Mouse (Mus musculus) v-Abl transformed pro-B cells (cell line): ENCODE measurements around the gene Anpep.

Experiments
- in situ Hi-C, 2 experiments: fragments of 400-800 bp; cut with MboI; formaldehyde crosslinking; loops; one replicate each; pipeline ENCODE4 v1.15.1; 2025; ENCODE audit not compliant: unreplicated experiment in 2 of 2

Anpep gene

DNA sequence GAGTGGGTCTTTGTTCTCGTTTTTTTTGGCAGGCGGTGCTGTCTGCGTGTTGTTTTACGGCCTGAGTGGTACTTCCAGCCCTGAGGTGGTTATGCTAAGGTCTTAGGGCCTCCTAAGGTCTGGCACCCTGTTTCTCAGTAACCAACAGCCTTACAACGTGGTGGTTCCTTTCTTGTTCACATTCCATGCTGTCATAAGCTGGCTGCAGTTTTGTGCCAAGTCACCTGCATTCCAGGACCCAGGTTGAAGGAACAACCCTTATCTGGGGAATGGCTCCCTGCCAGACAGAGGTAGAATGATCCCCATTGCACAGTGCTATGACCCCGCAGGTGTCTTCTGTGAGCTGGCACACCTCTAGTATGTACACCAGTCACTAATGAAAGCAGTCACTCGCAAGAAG is 7.6 kb upstream of the Anpep start:
- in situ Hi-C loops, result no loop called here

DNA sequence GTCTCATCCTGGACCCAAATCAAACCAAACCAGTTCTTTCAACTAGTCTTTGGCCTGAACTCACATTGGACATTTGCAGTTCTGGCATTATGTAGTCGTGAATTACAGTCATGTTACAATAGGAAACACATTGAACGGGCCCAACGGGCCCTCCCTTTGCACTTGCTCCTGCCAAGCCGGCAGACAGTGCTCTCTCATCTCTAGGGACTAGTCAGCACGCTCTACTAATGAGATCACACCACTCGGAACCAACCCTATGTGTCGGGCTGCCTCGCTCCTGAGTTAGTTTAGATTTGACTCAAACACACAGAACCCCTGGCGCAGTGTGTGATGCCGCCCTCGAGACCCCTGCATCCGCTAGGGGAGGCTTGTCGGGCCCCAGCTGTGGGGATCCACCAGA is 7.0 kb upstream of the Anpep start:
- in situ Hi-C loops, result no loop called here

DNA sequence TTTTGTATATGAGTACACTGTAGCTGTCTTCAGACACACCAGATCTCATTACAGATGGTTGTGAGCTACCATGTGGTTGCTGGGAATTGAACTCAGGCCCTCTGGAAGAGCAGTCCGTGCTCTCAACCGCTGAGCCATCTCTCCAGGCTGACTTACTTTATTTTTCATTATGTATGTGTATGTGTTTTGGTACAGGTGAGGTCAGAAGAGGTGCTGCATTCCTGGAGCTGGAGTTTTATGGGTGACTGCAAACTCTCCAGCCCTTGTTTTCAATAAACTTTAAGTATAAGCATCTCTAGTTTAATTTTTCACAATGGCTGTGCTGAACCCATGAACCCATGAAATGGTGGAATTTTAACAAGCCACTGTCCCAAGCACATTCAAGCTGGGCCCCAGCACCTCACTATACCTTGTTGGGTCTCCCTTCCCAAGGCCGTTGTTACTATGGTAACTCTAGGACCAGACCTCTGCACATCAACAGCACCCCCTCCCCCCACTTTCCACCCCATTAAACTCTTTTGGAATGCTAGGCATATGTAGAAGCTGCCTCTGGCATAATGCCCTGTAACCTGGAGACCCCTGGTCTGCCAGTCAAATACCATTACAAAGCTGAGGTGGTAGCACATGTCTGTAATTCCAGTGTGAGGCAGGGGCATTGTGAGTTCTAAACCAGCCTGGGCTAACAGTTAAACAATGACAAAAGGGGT is 5.6 kb upstream of the Anpep start:
- in situ Hi-C loops, result no loop called here

DNA sequence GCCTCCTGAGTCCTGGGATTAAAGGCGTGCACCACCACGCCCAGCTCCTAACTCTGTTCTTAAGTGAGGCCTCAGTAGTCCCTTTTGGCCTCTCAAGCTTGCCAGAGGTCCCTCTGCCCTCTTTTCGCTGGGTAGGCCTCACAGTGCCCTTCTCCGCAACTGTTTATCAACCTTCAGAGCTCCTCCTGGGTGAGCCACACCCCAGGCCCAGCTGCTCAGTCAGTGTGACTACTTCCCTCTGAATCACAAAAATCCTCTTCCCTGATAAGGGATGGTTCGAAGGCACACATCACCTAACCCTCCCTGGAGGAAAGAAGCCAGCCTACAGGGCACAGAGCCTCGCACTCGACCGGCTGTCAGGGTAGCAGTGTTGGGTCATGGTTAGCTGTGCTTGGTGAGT is 935 bp upstream of the Anpep start:
- in situ Hi-C loops, result no loop called here

DNA sequence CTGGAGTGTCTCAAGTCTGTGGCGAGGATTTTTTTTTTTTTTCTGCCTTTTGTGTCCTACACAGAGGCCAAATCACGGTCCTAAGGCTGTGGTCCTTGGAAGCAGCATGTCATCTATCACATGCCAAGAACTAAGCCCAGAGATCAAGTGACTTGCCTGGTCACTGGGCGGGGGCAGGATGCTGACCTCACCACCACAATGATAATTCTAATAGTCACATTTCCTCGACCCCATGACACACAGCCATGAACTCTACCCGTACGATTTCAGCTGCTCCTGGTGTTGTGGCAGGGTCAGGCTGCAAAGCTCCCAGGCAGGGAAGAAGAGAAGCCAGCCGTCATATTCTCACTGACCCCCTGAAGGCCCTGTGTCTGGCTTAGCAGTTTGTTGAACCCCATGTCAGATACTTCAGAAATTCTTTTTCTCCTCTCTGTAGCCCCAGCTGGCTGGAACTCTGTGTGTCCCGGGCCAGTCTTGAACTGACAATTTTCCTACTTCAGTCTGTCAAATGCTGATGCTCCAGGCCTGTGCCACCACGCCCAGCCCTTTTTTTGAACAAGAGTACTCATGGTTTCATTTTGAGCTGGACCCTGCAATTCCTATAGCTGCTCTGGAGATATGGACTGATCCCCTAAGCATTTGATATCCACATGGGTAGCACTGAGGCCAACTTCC is 1.8 kb downstream of the Anpep start:
- in situ Hi-C loops, result no loop called here

DNA sequence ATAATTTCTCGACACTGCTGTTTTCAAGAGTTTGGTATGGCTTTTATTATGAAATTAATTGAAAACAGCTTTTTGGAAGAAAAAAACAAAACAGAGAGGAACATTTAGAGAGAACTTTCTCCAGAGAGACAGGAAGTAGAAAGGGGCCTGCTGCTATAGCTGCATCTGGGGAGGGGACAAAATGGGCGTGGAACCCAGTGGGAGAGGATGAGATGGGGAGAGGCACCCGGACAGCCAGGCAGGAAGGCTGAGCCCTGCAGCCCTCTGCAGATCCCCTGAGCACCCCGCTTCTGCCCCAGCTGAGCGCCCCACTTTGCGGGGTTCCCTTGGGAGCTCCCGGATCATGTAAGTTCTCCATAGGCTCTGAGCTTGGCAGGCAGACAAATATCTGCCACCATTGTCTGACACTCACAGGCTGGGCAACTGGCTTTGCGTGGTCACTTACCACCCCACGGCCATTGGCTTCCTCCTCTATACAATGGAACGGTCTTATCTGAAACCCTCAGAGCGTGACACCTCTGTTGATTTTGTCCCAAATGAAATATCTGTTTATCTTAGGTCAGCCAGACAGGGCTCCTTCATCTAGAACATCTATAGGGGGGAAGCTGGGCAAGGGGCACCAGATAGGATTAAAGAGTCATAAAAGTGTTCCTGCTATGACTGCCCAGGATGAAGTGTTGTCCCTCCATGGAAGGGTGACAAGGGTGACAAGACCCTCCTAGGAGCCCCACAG is 2.5 kb downstream of the Anpep start:
- in situ Hi-C loops, result no loop called here

DNA sequence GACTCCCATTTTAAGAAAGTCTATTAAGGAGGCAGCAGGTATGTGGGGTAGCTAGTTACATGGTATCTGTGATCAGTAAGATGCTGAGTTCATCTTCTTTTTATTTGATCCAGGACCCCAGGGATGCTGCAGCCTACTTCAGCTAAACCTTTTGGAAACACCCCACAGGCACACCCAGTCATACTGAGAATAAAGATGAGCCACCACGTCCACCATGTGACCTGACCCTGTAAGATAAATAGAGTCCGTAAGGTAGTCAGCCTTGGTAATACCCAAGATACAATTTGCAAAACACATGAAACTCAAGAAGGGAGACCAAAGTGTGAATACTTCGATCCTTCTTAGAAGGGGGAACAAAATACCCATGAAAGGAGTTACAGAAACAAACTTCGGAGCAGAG is 4.6 kb downstream of the Anpep start:
- in situ Hi-C loops, result no loop called here

DNA sequence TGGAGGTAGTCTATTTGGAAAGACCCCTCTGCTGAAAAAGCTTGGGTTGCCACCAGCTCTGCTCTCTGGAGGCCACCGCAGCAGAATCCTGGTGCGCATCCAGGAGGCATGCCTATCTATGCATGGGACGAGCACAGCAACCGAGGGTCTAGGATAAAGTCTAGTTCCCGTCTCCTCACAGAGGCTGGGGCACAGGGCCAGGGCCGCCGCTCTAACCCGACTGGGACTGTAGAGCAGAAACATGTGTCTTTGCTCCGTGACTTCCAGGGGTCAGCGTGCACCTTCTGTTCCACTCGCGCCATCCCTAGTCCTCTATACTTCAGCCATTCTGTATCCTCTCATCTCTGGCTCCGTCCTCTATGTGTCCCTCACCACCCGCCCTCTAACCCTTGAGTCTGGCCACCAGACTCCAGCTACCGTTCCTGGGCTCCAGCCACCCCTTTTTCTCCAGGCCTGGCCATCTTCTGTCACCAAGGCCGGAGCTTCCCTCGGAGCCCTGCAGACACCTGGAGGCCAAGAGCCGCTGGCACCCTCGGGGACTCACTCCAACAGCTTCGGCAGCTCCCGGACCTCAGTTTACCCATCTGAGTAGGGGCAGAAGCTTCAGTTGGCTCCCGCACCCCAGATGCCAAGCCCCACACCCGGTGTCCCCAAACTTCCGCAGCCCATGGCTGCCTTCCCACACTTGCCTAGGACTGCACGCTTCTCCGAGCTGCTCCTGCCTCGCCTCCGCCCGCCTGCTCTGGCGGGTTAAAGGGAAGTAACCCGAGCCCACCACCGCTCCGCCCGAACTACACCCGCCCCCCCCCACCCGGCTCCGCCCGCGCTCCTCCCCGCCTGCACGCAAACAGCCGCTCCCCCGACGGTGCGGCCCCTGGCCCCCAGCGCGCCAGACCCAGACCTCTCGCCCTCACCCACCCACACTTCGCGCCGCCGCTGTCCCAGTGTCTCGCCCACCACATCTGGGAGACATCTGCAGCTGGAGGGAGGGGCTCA is 13.1 kb downstream of the Anpep start:
- in situ Hi-C loops, result loop anchor here in 1 of 2 experiments (25.0 kb wide), 1 partner anchor 1265 kb away; the partner anchor contains the start of gene Slc28a1

DNA sequence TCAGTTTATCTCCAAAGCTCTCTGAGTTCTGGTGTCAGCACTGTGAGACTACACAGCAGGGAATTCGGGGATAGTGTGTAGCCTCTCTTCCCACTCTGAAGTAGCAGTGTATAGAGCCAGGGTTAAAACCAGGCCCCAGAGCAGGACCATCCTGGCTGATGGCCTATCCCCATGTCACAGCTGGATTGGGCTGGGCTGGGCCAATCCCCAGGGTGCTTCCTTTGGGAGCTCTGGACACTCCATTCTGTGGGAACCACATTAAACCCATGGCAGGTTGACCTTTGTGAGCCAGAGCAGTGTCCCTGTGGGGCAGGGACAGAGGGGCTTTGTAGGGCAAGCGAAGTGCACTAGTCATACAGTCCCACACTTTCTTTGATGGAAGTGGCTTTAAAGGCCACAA is 14.5 kb downstream of the Anpep start:
- in situ Hi-C loops, result loop anchor here in 1 of 2 experiments (25.0 kb wide), 1 partner anchor 1266 kb away; the partner anchor contains the start of gene Slc28a1

DNA sequence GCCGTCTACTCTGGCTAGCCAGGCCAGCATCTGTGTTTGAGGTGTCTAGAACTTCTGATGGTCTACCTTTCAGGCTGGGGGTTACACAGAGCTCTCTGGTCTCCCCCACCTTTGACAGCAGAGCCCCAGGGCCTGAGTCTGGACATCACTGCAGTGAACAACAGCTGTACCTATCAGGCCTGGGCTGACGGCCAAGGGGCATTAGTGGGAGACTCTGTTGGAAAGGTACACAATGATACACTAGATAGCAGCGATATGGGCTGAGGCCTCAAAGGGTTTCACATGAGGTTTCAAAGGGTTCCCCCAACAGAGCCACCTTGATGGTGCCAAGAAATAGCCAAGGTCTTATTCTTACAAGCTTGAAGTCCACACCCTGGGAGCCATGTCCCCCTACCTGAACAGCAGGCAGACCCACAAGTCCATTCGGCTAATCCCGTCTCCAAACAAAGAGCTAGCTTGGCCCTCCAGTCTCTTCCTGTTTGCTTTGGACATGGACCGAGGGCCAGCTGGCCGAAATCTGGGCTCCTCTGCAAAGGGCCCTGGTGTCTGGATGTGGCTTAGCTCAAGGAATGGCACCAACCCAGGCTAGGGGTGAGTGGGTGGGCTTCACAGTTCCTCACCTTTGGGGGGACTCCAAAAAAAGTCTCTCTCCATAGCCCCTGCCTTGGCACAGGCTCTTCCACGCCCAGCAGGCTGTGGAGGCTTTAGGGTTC is 16.6 kb downstream of the Anpep start:
- in situ Hi-C loops, result loop anchor here in 1 of 2 experiments (25.0 kb wide), 1 partner anchor 1268 kb away; the partner anchor contains the start of gene Slc28a1

DNA sequence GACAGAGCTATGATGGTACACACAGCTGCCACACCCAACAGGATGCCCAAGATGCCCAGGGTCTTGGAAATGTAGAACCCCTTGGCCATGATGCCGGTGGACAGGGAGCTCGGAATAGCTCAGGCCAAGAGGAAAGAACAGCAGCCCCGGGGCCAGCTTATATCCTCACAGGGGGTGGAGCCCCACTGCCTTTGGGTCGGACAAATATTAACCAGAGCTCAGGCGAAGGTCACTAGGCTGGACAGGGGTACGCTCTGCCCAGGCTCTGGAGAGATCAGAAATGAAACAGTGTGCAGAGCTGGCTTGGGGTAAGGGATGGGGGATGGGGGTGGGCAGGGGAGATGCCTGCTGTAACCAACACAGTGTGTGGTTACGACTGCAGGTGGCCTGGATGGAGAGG is 18.7 kb downstream of the Anpep start:
- in situ Hi-C loops, result loop anchor here in 1 of 2 experiments (25.0 kb wide), 1 partner anchor 1270 kb away; the partner anchor contains the start of gene Slc28a1

DNA sequence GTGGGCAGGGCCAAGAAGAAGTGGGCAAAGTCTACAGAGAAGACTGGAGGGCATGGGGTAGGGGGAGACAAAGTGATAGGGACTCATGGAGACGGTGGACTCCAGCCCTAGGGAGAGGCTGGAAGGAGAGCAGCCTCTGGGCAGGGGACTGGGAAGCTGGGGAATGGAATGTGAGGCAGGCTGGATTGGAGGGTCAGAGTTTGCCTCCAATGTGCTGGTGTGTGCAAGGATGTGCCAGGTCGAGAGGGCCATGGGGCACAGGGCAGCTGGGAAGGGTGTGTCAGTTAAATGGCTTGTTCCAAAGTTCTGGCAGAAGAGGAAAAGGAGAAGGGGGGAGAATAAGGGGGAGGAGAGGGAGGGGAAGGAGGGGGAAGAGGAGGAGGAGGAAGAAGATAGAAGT is 23.6 kb downstream of the Anpep start:
- in situ Hi-C loops, result loop anchor here in 1 of 2 experiments (25.0 kb wide), 1 partner anchor 1275 kb away; the partner anchor contains the start of gene Slc28a1

DNA sequence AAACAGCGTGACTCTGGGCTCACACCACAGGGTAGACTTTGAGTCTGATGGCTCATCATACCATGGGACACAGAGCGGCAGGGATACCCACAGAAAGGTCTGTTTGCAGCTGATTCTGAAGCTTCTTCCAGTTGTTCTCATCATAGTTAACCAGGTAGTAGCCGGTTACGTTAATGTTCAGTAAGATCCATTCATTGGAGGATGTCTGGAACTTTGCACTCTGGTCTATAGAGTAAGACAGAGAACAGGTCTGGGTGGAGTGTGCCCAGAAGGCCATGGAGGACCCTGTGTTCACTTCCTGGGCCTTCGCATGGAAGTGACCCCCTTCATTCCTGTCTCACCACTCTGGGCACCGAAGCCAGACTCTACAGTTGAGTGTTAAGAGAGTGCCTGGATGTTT is 25.7 kb downstream of the Anpep start:
- in situ Hi-C loops, result loop anchor here in 1 of 2 experiments (25.0 kb wide), 1 partner anchor 1277 kb away; the partner anchor contains the start of gene Slc28a1

DNA sequence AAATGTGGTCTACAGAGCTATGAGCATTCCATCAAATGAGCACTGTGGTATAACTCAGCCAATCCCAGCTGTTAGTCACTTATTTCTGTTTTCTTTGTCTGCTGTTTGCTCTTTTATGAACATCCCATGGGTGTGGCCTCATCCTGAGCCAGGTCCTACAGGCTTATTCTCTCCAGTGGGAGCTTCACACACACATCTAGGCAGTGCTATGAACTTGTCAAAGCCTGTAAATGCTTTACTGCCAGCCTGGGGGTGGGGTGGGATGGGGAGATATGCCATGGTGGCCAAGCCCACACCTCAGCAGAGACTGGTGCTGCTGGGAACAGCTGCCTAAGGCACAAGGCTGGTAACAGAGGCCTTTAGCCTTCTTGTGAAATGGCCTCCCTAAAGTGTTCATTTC is 27.9 kb downstream of the Anpep start:
- in situ Hi-C loops, result loop anchor here in 1 of 2 experiments (25.0 kb wide), 1 partner anchor 1279 kb away; the partner anchor contains the start of gene Slc28a1

DNA sequence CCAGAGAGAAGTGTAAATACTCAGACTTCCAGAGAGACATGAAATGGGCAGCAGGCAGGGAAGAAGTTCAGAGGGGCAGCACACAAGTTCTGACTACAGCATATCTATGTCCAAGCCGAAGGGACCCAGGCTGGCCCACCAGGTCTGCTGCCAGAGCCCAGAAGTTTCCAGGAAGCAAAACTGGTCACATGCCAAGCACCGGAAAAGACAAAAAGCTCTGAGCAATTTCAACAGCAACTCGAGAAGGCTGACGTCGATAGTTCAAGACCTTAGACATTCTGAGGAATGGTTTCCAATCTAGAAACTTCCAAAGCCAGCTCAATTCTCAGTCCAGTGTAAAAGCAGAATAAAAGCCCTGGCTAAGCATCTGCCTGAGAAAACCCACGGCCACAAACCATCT is 29.3 kb downstream of the Anpep start:
- in situ Hi-C loops, result loop anchor here in 1 of 2 experiments (25.0 kb wide), 1 partner anchor 1281 kb away; the partner anchor contains the start of gene Slc28a1

DNA sequence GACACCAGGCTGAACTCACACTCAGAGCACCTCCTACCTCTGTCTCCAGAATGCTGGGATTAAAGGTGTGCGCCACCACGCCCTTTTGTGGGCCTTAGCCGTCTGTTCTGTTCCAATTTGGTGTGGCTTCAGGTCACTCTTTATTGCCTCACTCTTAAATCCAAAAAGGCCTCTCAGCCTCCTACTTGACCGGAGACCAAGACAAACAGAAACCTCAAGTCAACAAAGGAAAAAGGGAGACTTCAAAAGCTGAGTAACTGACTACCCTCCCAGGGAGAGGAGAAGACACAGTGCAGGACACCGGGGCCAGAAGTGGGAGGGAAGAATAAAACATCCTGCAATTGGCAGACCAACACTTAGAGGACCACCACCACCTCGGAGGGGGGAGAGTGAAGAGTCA is 29.7 kb downstream of the Anpep start:
- in situ Hi-C loops, result loop anchor here in 1 of 2 experiments (25.0 kb wide), 1 partner anchor 1281 kb away; the partner anchor contains the start of gene Slc28a1

DNA sequence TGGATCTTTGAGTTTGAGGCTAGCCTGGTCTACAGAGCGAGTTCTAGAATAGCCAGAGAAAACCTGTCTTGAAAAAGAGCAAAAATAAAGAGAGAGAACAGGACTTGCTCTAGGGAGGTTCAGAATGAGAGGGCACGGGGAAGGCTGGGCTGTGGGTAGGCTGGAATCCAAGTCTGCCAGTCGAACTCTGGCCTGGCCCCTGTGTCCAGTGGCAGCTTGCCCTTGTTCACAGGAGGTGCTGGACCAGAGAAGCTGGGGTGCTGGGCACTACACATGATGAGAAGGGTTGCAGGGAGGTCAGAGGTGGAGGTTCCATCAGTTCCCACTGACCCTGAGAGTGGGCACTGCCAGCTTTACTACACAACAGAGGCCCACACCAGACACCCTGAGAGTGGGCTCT is 32.5 kb downstream of the Anpep start:
- in situ Hi-C loops, result loop anchor here in 1 of 2 experiments (25.0 kb wide), 1 partner anchor 1284 kb away; the partner anchor contains the start of gene Slc28a1

DNA sequence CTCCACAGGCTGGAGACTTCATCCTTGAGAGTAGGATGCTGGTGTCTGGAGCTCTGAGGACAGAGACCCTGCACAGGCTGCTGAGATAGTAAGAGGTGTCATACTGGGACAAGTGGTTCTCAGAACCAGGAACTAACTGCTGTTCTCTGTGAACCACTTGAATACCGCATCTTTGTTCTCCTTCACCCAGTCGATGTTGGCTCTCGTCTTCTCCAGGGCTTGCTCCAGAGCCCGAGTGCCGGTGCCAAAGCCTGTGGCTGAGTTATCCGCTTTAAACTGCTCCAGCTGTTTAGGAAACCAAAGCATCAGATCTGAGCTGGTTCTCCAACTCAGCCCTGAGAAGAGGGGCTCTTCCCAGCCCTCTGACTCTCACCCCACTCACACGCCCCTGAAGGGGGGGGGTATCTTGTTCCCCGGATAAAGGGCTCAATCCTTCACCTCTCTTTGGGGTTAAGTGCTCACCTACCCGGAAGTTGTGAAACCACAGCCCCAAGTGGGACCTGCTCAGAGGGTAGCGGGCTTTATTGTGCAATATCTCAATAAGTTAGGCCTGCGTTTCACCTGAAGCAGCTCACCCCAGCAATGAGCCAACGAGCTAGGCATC is 38.7 kb downstream of the Anpep start:
- in situ Hi-C loops, result no loop called here
